Mouse (Mus musculus): Measurements from ENCODE around the gene Efemp2. TPM values are rescaled to one million over a fixed set of nuclear protein-coding genes. Genes with fewer than 3 reads are reported as not detected.

The Efemp2 gene
- polyA plus RNA-seq, 1 experiment from 2014 or later = 41.3 TPM

DNA sequence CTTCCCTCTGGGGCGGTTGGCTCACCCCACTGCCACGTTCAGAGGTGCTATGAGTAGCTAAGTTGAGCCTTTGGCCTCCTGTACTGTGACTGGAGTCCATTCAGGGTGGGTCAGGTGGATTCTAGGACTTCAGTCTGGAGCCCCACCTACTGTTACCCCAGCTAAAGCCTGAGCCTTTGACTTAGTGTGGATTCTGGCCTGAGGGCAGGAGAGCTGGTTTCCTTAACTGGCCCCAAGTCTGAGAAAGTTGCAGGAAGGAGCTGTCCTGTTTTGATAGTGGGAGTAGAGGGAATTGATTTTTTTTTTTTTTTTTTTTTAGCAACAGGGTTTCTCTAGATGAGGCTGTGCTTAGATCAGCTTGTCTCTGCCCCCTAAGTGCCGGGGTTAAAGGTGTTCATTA lies 20.6 kb downstream of the Efemp2 start:
- Histone ChIP-seq H3K9me3 (no peaks in the 10 kb centered on the region), H3K4me3 (no peak overlapping the region), H3K4me1 (peaks cover 26% of the 10 kb centered on the region), H3K27me3 (replicated peaks) (no peaks in the 10 kb centered on the region), H3K36me3 (replicated peaks) (peaks cover 49% of the 10 kb centered on the region), H3K27ac (no peak overlapping the region), H3K4me2 (no peak overlapping the region), H3K9ac (no peak overlapping the region)
- ATAC-seq (replicated peaks) = no peak
- 87% methylated on average over 3 of the region's 3 CpGs for WGBS

DNA sequence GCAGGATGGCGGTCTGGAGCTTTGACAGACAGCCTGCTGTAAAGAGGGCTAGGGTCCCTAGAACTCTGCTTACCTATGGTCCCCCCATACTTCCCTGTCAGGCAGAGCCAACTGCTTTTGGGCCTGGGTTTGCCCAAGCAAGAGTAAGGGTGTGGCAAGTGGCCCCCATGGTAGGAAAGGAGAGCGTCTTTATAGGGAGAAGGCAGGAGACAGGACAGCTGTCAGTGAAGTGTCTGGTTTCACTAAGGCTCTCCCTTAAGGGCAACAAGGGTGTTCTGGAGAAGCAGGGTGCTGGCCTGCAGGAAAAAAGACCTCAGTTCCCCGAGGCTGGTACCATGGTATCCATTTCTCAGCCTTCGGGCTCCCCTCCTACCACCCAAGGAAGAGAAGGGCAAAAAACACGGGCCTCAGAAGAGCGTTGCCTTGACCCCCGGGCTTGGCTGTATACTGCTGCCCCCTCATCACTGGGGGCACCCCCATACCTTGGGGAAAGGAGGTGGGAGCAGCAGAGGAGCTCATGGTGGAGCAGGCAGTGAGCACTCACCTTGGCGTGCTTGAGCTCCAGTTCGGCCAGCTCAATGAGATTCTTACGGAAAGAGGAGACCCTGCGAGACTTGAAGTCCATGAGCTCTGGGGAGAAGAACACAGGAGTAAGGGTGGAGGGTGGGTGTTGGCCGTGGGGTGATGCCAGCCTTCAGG lies 21.7 kb downstream of the Efemp2 start:
- no peaks in the 10 kb centered on the region for H3K27me3 ChIP-seq (replicated peaks)
- no peak overlapping the region for H3K27ac ChIP-seq
- H3K4me2 ChIP-seq = no peak overlapping the region
- peaks cover 49% of the 10 kb centered on the region for H3K36me3 ChIP-seq (replicated peaks)
- H3K4me1 ChIP-seq = peaks cover 19% of the 10 kb centered on the region
- ATAC-seq (replicated peaks) = no peak
- 85% methylated on average over 12 of the region's 12 CpGs for WGBS
- no peaks in the 10 kb centered on the region for H3K9me3 ChIP-seq
- H3K4me3 ChIP-seq = no peak overlapping the region
- no peak overlapping the region for H3K9ac ChIP-seq

- Histone ChIP-seq H3K27me3 (replicated peaks) (no peaks in the 10 kb centered on the region), H3K27ac (no peak overlapping the region), H3K9me3 (no peaks in the 10 kb centered on the region), H3K4me1 (peaks cover 19% of the 10 kb centered on the region), H3K36me3 (replicated peaks) (peaks cover 49% of the 10 kb centered on the region), H3K4me3 (no peak overlapping the region), H3K9ac (no peak overlapping the region), H3K4me2 (no peak overlapping the region)
- no peak for ATAC-seq (replicated peaks)
- WGBS = 87% methylated on average over 16 of the region's 16 CpGs
These were observed 22.3 kb downstream of the Efemp2 start for GRCm38 (mm10) chr19:5496052-5496370.

GRCm38 (mm10) chr19:5500330-5500875 lies 26.6 kb downstream of the Efemp2 start:
- ATAC-seq (replicated peaks) = no peak
- Histone ChIP-seq H3K9me3 (no peaks in the 10 kb centered on the region), H3K4me3 (no peak overlapping the region), H3K36me3 (replicated peaks) (peaks cover 32% of the 10 kb centered on the region), H3K27ac (no peak overlapping the region), H3K27me3 (replicated peaks) (no peaks in the 10 kb centered on the region), H3K9ac (no peak overlapping the region), H3K4me2 (no peak overlapping the region), H3K4me1 (no peaks in the 10 kb centered on the region)
- 93% methylated on average over 2 of the region's 2 CpGs for WGBS

GRCm38 (mm10) chr19:5503687-5504086 lies 29.9 kb downstream of the Efemp2 start, which contains the start of gene 1700020D05Rik:
Gene 1700020D05Rik (minus strand): TSS chr19:5503787.
- no peaks in the 10 kb centered on the region for H3K9me3 ChIP-seq

GRCm38 (mm10) chr19:5510031-5511026 lies 36.6 kb downstream of the Efemp2 start, which contains the start of gene Snx32:
Gene Snx32 (minus strand): TSS chr19:5510538.
- Histone ChIP-seq H3K36me3 (replicated peaks) (no peaks in the 10 kb centered on the region), H3K9me3 (no peaks in the 10 kb centered on the region), H3K27ac (peak within 1 kb of the TSS; percentile 81), H3K9ac (peak within 1 kb of the TSS; percentile 62), H3K27me3 (replicated peaks) (no peaks in the 10 kb centered on the region), H3K4me1 (peaks cover 28% of the 10 kb centered on the region), H3K4me2 (peak within 1 kb of the TSS; percentile 86), H3K4me3 (peak within 1 kb of the TSS; percentile 59)
- 3% methylated on average over 47 of the region's 47 CpGs for WGBS
- ATAC-seq (replicated peaks) = peak; percentile 99

More at GRCm38 (mm10) chr19:5503687-5504086, 29.9 kb downstream of the Efemp2 start, which contains the start of gene 1700020D05Rik:
- Histone ChIP-seq H3K4me3 (no peak within 1 kb of the TSS), H3K36me3 (replicated peaks) (0 out of 2 replicates have a peak, but pooled peaks cover 4% of the 10 kb centered on the region), H3K9ac (no peak within 1 kb of the TSS), H3K4me2 (no peak within 1 kb of the TSS), H3K27ac (no peak within 1 kb of the TSS), H3K4me1 (peaks cover 5% of the 10 kb centered on the region; the same call in 1 of the 2 replicates), H3K27me3 (replicated peaks) (no peaks in the 10 kb centered on the region)
- no peak for ATAC-seq (replicated peaks)
- 57% methylated on average over 17 of the region's 17 CpGs for WGBS

DNA sequence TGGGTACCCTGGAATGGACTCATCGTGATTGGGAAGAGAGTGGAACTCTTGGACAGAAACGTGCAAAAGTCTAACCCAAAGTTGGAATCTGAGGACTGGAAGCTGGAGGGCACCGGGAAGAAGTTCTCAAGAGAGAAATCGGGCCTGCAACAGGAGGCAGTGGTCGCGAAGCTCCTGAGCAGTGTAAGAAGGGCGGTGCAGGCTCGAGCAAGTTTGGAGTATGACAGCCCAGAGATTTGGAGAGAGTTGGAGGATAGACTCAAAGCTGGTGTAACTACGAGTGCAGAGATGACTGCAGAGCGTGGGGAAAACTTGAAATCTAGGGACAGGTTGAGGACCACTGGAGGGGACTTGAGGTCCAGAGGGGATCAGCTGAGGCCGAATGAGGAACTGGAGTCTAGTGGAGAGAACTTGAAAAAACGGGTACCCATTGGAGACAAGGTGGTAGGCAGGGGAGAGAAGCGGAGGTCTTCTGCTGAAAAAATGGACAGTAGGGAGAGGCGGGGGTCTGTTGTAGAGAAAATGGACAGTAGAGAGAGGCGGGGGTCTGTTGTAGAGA lies 37.4 kb downstream of the Efemp2 start:
- Histone ChIP-seq H3K9me3 (no peaks in the 10 kb centered on the region), H3K4me3 (peak overlapping the region; percentile 59), H3K4me1 (peaks cover 27% of the 10 kb centered on the region), H3K9ac (peak overlapping the region; percentile 62), H3K4me2 (peak overlapping the region; percentile 86), H3K27ac (peak overlapping the region; percentile 54), H3K36me3 (replicated peaks) (no peaks in the 10 kb centered on the region), H3K27me3 (replicated peaks) (no peaks in the 10 kb centered on the region)
- ATAC-seq (replicated peaks) = 0 out of 2 replicates have a peak, but pooled peaks have one; percentile 2
- WGBS = 48% methylated on average over 14 of the region's 15 CpGs

- Histone ChIP-seq H3K4me3 (no peak overlapping the region), H3K4me2 (0 out of 2 replicates have a peak overlapping the region, but pooled peaks have one; percentile 3), H3K27ac (no peak overlapping the region), H3K4me1 (peaks cover 23% of the 10 kb centered on the region), H3K36me3 (replicated peaks) (no peaks in the 10 kb centered on the region), H3K9ac (no peak overlapping the region), H3K27me3 (replicated peaks) (no peaks in the 10 kb centered on the region), H3K9me3 (no peaks in the 10 kb centered on the region)
- WGBS = 82% methylated on average over 12 of the region's 12 CpGs
- no peak for ATAC-seq (replicated peaks)
These were observed 38.6 kb downstream of the Efemp2 start for GRCm38 (mm10) chr19:5512091-5513004.

- H3K9ac ChIP-seq = no peak overlapping the region
- no peaks in the 10 kb centered on the region for H3K9me3 ChIP-seq
- peaks cover 23% of the 10 kb centered on the region for H3K4me1 ChIP-seq
- H3K36me3 ChIP-seq (replicated peaks) = no peaks in the 10 kb centered on the region
- no peaks in the 10 kb centered on the region for H3K27me3 ChIP-seq (replicated peaks)
- H3K4me3 ChIP-seq = no peak overlapping the region
- no peak overlapping the region for H3K4me2 ChIP-seq
- no peak for ATAC-seq (replicated peaks)
- WGBS = 90% methylated on average over 3 of the region's 3 CpGs
- H3K27ac ChIP-seq = no peak overlapping the region
These were observed 39.2 kb downstream of the Efemp2 start for GRCm38 (mm10) chr19:5513005-5513349.

- H3K4me3 ChIP-seq = no peak overlapping the region
- no peak overlapping the region for H3K4me2 ChIP-seq
- ATAC-seq (replicated peaks) = no peak
- no peak overlapping the region for H3K27ac ChIP-seq
- no peaks in the 10 kb centered on the region for H3K36me3 ChIP-seq (replicated peaks)
- H3K27me3 ChIP-seq (replicated peaks) = no peaks in the 10 kb centered on the region
- 78% methylated on average over 7 of the region's 7 CpGs for WGBS
- H3K4me1 ChIP-seq = peaks cover 8% of the 10 kb centered on the region
- no peaks in the 10 kb centered on the region for H3K9me3 ChIP-seq
- no peak overlapping the region for H3K9ac ChIP-seq
These were observed 42.4 kb downstream of the Efemp2 start for GRCm38 (mm10) chr19:5515840-5516777.

Measured in midbrain, embryonic 15.5 days (tissue).